In the genomic region with DNA sequence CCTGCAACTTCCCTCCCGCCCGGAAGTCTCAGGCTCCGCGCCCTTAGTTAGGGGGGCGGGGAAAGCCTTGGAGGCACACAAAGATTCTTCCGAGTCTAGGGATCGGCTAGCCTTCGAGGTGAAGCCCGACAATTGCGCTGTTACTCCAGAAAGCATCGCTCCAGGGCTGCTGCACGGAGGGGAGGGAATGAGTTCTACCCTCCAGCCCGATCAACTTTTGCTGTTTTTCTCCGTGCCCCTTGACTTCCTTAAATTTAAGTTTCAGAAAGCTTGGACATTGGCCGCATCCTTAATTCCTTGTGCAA, we compare ENCODE assay signal across 8 mouse cellular contexts. TPM values are rescaled to one million over a fixed set of nuclear protein-coding genes. Genes with fewer than 3 reads are reported as not detected.
DNase-seq lines count a peak whose midpoint lies in the region; ATAC-seq and TF ChIP-seq lines count a peak whose summit lies in the region.

No protein-coding gene starts in this region.

- peak overlapping the region; percentile 77 for H3K9ac ChIP-seq in embryonic facial prominence, embryonic 11.5 days (replicated peaks; ENCODE audit: low read length)
- H3K9ac ChIP-seq in intestine, embryonic 14.5 days (ENCODE audit: low read length), result peak overlapping the region; percentile 70

- H3K27ac ChIP-seq in layer of hippocampus, adult 2 months, result peak overlapping the region; percentile 92
- peak overlapping the region; percentile 63 for H3K27ac ChIP-seq in embryonic facial prominence, embryonic 11.5 days (replicated peaks; ENCODE audit: low read depth, low read length)
- peak overlapping the region; percentile 97 for H3K27ac ChIP-seq in intestine, embryonic 14.5 days (ENCODE audit: low read depth)

- no peaks in the 10 kb centered on the region for H3K27me3 ChIP-seq in embryonic facial prominence, embryonic 11.5 days (ENCODE audit: control insufficient read depth, insufficient read depth, low read length)
- no peaks in the 10 kb centered on the region for H3K27me3 ChIP-seq in intestine, embryonic 14.5 days (replicated peaks; ENCODE audit: control insufficient read depth, insufficient read depth, low read length)
- H3K27me3 ChIP-seq in myocyte (ENCODE audit: control insufficient read depth, insufficient read depth, insufficient read length), result no peaks in the 10 kb centered on the region

- H3K9me3 ChIP-seq in embryonic facial prominence, embryonic 11.5 days (replicated peaks; ENCODE audit: control insufficient read depth, low read length), result no peaks in the 10 kb centered on the region
- H3K9me3 ChIP-seq in intestine, embryonic 14.5 days (ENCODE audit: control insufficient read depth, low read length), result no peaks in the 10 kb centered on the region

- no peaks in the 10 kb centered on the region for H3K4me1 ChIP-seq in embryonic facial prominence, embryonic 11.5 days (ENCODE audit: control insufficient read depth, insufficient read depth, low read length)
- peaks cover 18% of the 10 kb centered on the region for H3K4me1 ChIP-seq in intestine, embryonic 14.5 days (replicated peaks; ENCODE audit: control insufficient read depth, insufficient read depth, low read length)

- no peak for TF ChIP-seq CTCF in layer of hippocampus, adult 2 months (conservative IDR thresholded peaks at IDR 0.05)

- no peaks in the 10 kb centered on the region for H3K36me3 ChIP-seq in embryonic facial prominence, embryonic 11.5 days (replicated peaks; ENCODE audit: control insufficient read depth, insufficient read depth, low read depth, low read length)
- H3K36me3 ChIP-seq in intestine, embryonic 14.5 days (ENCODE audit: control insufficient read depth, insufficient read depth, low read length), result no peaks in the 10 kb centered on the region
- no peaks in the 10 kb centered on the region for H3K36me3 ChIP-seq in myocyte (ENCODE audit: control insufficient read depth, insufficient read depth)

- WGBS in embryonic facial prominence, embryonic 11.5 days, result under 1% methylated on average over 15 of the region's 15 CpGs
- under 1% methylated on average over 15 of the region's 15 CpGs for WGBS in intestine, embryonic 14.5 days

- peak overlapping the region; percentile 77 for H3K4me3 ChIP-seq in layer of hippocampus, adult 2 months
- H3K4me3 ChIP-seq in embryonic facial prominence, embryonic 11.5 days (ENCODE audit: low read depth, low read length), result peak overlapping the region; percentile 77
- H3K4me3 ChIP-seq in intestine, embryonic 14.5 days (ENCODE audit: low read depth, low read length), result peak overlapping the region; percentile 86
- H3K4me3 ChIP-seq in myocyte, result peak overlapping the region; percentile 78

- DNase-seq in layer of hippocampus, adult 2 months (ENCODE audit: low spot score in 2 of 2), result no peak
- DNase-seq in layer of hippocampus, adult 11-12 months (ENCODE audit: low spot score), result no peak
- no peak for DNase-seq in embryonic facial prominence, embryonic 11.5 days (ENCODE audit: low spot score)
- DNase-seq in intestine, embryonic 14.5 days (ENCODE audit: low spot score), result no peak
- no peak for DNase-seq in layer of hippocampus, postnatal 25 days (ENCODE audit: extremely low spot score in 1 of 2, low spot score in 1 of 2)
- DNase-seq in urinary bladder, postnatal 36 days (ENCODE audit: low spot score in 2 of 2), result no peak

- TF ChIP-seq POLR2A in myocyte (IDR thresholded peaks at IDR 0.05; ENCODE audit: insufficient read length, low read depth), result peak; percentile 64

- peak overlapping the region; percentile 69 for H3K4me2 ChIP-seq in embryonic facial prominence, embryonic 11.5 days (ENCODE audit: low read depth, low read length)
- H3K4me2 ChIP-seq in intestine, embryonic 14.5 days (ENCODE audit: low read length), result peak overlapping the region; percentile 98
- H3K4me2 ChIP-seq in myocyte (ENCODE audit: low read depth), result peak overlapping the region; percentile 99

- no peak for ATAC-seq in embryonic facial prominence, embryonic 11.5 days (replicated peaks; ENCODE audit: insufficient number of reproducible peaks, low FRiP score, low TSS enrichment, low read depth)
- ATAC-seq in intestine, embryonic 14.5 days (replicated peaks; ENCODE audit: low FRiP score, low TSS enrichment, low read depth), result no peak
- no peak for ATAC-seq in monocyte, adult 5-6 weeks (replicated peaks; ENCODE audit: insufficient number of reproducible peaks, low FRiP score, low TSS enrichment, poor library complexity, severe bottlenecking)

- H3K79me2 ChIP-seq in myocyte (ENCODE audit: control insufficient read depth, insufficient read depth), result peaks cover 16% of the 10 kb centered on the region

- peak overlapping the region; percentile 10 for H3ac ChIP-seq in myocyte (ENCODE audit: control insufficient read depth, insufficient read length)

TF ChIP-seq in myocyte, 11 proteins besides CTCF, POLR2A, EP300 and RAD21:
- TF ChIP-seq TCF12 (IDR thresholded peaks at IDR 0.05; ENCODE audit: insufficient read depth, poor library complexity, severe bottlenecking) (no peak), E2F4 (IDR thresholded peaks at IDR 0.05; ENCODE audit: insufficient read depth) (peak; percentile 61), MAX (IDR thresholded peaks at IDR 0.05; ENCODE audit: low read depth) (no peak), POLR2AphosphoS2 (IDR thresholded peaks at IDR 0.05; ENCODE audit: insufficient read length, low read depth) (peak; percentile 66), USF1 (IDR thresholded peaks at IDR 0.05; ENCODE audit: low read depth) (no peak), MYOG (IDR thresholded peaks at IDR 0.05; ENCODE audit: control insufficient read depth in 1 of 3, insufficient read depth in 1 of 3, insufficient read length in 2 of 3, low read depth in 2 of 3) (no peak), MYOD1 (IDR thresholded peaks at IDR 0.05; ENCODE audit: control insufficient read depth in 1 of 3, insufficient read length in 2 of 3, low read depth in 2 of 3) (no peak), REST (IDR thresholded peaks at IDR 0.05; ENCODE audit: insufficient read depth, insufficient read length) (no peak), TCF3 (IDR thresholded peaks at IDR 0.05; ENCODE audit: insufficient read length, low read depth) (no peak), CEBPB (IDR thresholded peaks at IDR 0.05; ENCODE audit: insufficient read depth, poor library complexity, severe bottlenecking) (no peak)

RNA-seq across cellular contexts. Expression of a gene that starts 1.9 kb away (rescaled TPM):
- 10 to 100 TPM; 32.2 to 33.1 TPM for total RNA-seq in layer of hippocampus, adult 2 months (2021)
- 58.3 and 59.3 TPM in 2 replicates for polyA plus RNA-seq in embryonic facial prominence, embryonic 11.5 days (2014; fragmentation: Nextera tagmentation; extraction: Ambion mirVana)
- 42.1 and 45.5 TPM in 2 replicates for polyA plus RNA-seq in intestine, embryonic 14.5 days (2014; fragmentation: Nextera tagmentation; extraction: Ambion mirVana)
- polyA plus RNA-seq in myocyte (2012; fragmentation: generic; extraction: Trizol), result 13.3 TPM
- total RNA-seq in layer of hippocampus, postnatal 25 days (2021), result 10 to 100 TPM; 32.5 to 38.8 TPM
- total RNA-seq in monocyte, adult 5-6 weeks (2017), result 50.1 to 115 TPM (median 90.9 TPM) in 3 replicates

RNA-seq across cellular contexts. Expression of a gene that starts 56.7 kb away (rescaled TPM):
- total RNA-seq in layer of hippocampus, adult 2 months (2021), result 100 to 1,000 TPM; 162 to 175 TPM
- polyA plus RNA-seq in embryonic facial prominence, embryonic 11.5 days (2014; fragmentation: Nextera tagmentation; extraction: Ambion mirVana), result 14.4 and 15.4 TPM in 2 replicates
- 35.4 and 41.8 TPM in 2 replicates for polyA plus RNA-seq in intestine, embryonic 14.5 days (2014; fragmentation: Nextera tagmentation; extraction: Ambion mirVana)
- 55.4 TPM for polyA plus RNA-seq in myocyte (2012; fragmentation: generic; extraction: Trizol)
- total RNA-seq in layer of hippocampus, postnatal 25 days (2021), result 100 to 1,000 TPM; 109 to 160 TPM
- 47.9 to 87.1 TPM (median 60.7 TPM) in 3 replicates for total RNA-seq in monocyte, adult 5-6 weeks (2017)
